In the genomic region with DNA sequence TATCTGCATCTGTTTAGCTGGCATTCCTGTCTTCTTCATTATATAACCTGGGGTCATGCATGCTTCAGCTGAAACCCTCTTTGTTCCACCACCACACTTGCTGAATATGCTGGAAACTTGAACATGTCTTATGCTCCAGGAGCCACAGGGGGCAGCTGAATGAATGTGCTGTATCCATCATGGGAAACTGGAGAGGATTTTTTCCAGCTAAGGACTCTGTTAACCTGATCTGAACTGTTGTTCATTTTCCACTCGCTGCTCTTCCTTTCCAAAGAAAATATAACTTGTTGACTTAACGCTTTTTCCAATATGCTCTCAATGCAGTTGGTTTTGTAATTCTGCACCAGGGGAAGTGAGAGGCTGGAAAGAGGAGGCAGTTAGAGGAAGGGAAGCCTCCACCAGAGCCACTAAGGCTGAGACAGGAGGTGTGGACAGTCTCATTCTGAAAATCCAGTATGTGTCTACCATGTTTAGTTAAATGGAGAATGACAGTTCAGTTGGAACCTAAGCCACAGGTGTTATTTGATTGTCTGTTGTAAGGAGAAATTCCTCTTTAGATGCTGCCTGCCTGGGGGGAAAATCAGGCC, we compare ENCODE assay signal across 16 mouse cellular contexts. TPM values are rescaled to one million over a fixed set of nuclear protein-coding genes. Genes with fewer than 3 reads are reported as not detected.
DNase-seq lines count a peak whose midpoint lies in the region; ATAC-seq and TF ChIP-seq lines count a peak whose summit lies in the region.
"Had no signal": no experiment of that assay in that cellular context is flagged by ENCODE, and none has a peak within 500 bp of the region (broad histone marks: within the 10 kb centered on the region; RNA-seq: fewer than 3 reads in every experiment).

No protein-coding gene starts in this region.

- H3K9me3 ChIP-seq in hindbrain, postnatal 0 days (ENCODE audit: low read length) = no peaks in the 10 kb centered on the region
- no peaks in the 10 kb centered on the region for H3K9me3 ChIP-seq in hindbrain, embryonic 16.5 days (ENCODE audit: control insufficient read depth, low read length)
- H3K9me3 ChIP-seq in limb, embryonic 14.5 days (ENCODE audit: control insufficient read depth, low read length) = no peaks in the 10 kb centered on the region
- no peaks in the 10 kb centered on the region for H3K9me3 ChIP-seq in forebrain, embryonic 10.5 days
- H3K9me3 ChIP-seq: forebrain, embryonic 15.5 days; midbrain, embryonic 15.5 days; neural tube, embryonic 12.5 days had no signal

- DNase-seq in embryo, embryonic 11 days = peak; percentile 7
- DNase-seq in embryo, embryonic 9.5 days (ENCODE audit: extremely low spot score) = no peak
- peak; percentile 14 for DNase-seq in hindbrain, postnatal 0 days (ENCODE audit: low spot score)
- DNase-seq in adipocyte (ENCODE audit: low spot score) = peak; percentile 14
- peak; percentile 74 for DNase-seq in limb, embryonic 14.5 days (ENCODE audit: low spot score)
- no peak for DNase-seq in forebrain, embryonic 10.5 days (ENCODE audit: extremely low spot score, low spot score)
- no peak for DNase-seq in cerebellum, adult 2 months
- DNase-seq: adrenal gland, adult 8-10 months; lung, postnatal 14 days; thymus, postnatal 14 days had no signal

- H3K27me3 ChIP-seq in hindbrain, postnatal 0 days (ENCODE audit: insufficient read depth, low read length) = no peaks in the 10 kb centered on the region
- no peaks in the 10 kb centered on the region for H3K27me3 ChIP-seq in hindbrain, embryonic 16.5 days (replicated peaks; ENCODE audit: control insufficient read depth, insufficient read depth, low read length)
- no peaks in the 10 kb centered on the region for H3K27me3 ChIP-seq in limb, embryonic 14.5 days (ENCODE audit: control insufficient read depth, insufficient read depth, low read length)
- no peaks in the 10 kb centered on the region for H3K27me3 ChIP-seq in forebrain, embryonic 10.5 days (ENCODE audit: poor library complexity, severe bottlenecking)
- no peaks in the 10 kb centered on the region for H3K27me3 ChIP-seq in cerebellum, adult 2 months (ENCODE audit: control insufficient read depth, insufficient read depth, low read length)
- H3K27me3 ChIP-seq: forebrain, embryonic 15.5 days; midbrain, embryonic 15.5 days; neural tube, embryonic 12.5 days had no signal

- TF ChIP-seq CTCF in hindbrain, postnatal 0 days (IDR thresholded peaks at IDR 0.05; ENCODE audit: low read depth) = no peak
- no peak for TF ChIP-seq CTCF in cerebellum, adult 2 months (IDR thresholded peaks at IDR 0.05; ENCODE audit: borderline replicate concordance, insufficient read depth, low read depth, low read length)

- no peak overlapping the region for H3K4me2 ChIP-seq in hindbrain, postnatal 0 days (ENCODE audit: low read depth, low read length)
- H3K4me2 ChIP-seq in hindbrain, embryonic 16.5 days (ENCODE audit: low read length) = no peak overlapping the region
- H3K4me2 ChIP-seq in limb, embryonic 14.5 days (replicated peaks; ENCODE audit: low read depth, low read length, severe bottlenecking) = no peak overlapping the region
- H3K4me2 ChIP-seq: forebrain, embryonic 15.5 days; midbrain, embryonic 15.5 days; neural tube, embryonic 12.5 days had no signal

- no peaks in the 10 kb centered on the region for H3K4me1 ChIP-seq in hindbrain, postnatal 0 days (ENCODE audit: insufficient read depth, low read length)
- H3K4me1 ChIP-seq in hindbrain, embryonic 16.5 days (ENCODE audit: control insufficient read depth, insufficient read depth, low read depth, low read length) = no peaks in the 10 kb centered on the region
- peaks cover 18% of the 10 kb centered on the region for H3K4me1 ChIP-seq in limb, embryonic 14.5 days (ENCODE audit: control insufficient read depth, insufficient read depth, low read length)
- no peaks in the 10 kb centered on the region for H3K4me1 ChIP-seq in forebrain, embryonic 10.5 days
- H3K4me1 ChIP-seq in cerebellum, adult 2 months (ENCODE audit: control insufficient read depth, insufficient read depth, low read length) = no peaks in the 10 kb centered on the region
- H3K4me1 ChIP-seq: forebrain, embryonic 15.5 days; midbrain, embryonic 15.5 days; neural tube, embryonic 12.5 days had no signal

- H3K4me3 ChIP-seq in hindbrain, postnatal 0 days (ENCODE audit: low read length) = no peak overlapping the region
- H3K4me3 ChIP-seq in hindbrain, embryonic 16.5 days (ENCODE audit: low read length) = no peak overlapping the region
- H3K4me3 ChIP-seq in limb, embryonic 14.5 days (replicated peaks; ENCODE audit: low read length) = no peak overlapping the region
- no peak overlapping the region for H3K4me3 ChIP-seq in forebrain, embryonic 10.5 days
- no peak overlapping the region for H3K4me3 ChIP-seq in cerebellum, adult 2 months (replicated peaks; ENCODE audit: insufficient read depth, low read depth, low read length)
- H3K4me3 ChIP-seq: forebrain, embryonic 15.5 days; midbrain, embryonic 15.5 days; neural tube, embryonic 12.5 days had no signal

- no peaks in the 10 kb centered on the region for H3K36me3 ChIP-seq in hindbrain, postnatal 0 days (ENCODE audit: insufficient read depth, low read length)
- H3K36me3 ChIP-seq in hindbrain, embryonic 16.5 days (ENCODE audit: control insufficient read depth, insufficient read depth, low read length) = no peaks in the 10 kb centered on the region
- H3K36me3 ChIP-seq in limb, embryonic 14.5 days (ENCODE audit: control insufficient read depth, insufficient read depth, low read length) = no peaks in the 10 kb centered on the region
- H3K36me3 ChIP-seq in forebrain, embryonic 10.5 days (replicated peaks) = no peaks in the 10 kb centered on the region
- H3K36me3 ChIP-seq: forebrain, embryonic 15.5 days; midbrain, embryonic 15.5 days; neural tube, embryonic 12.5 days had no signal

- no peak for TF ChIP-seq POLR2A in limb, embryonic 14.5 days (IDR thresholded peaks at IDR 0.05; ENCODE audit: borderline replicate concordance, extremely low read depth, insufficient read depth, insufficient read length)
- TF ChIP-seq POLR2A in cerebellum, adult 2 months (IDR thresholded peaks at IDR 0.05; ENCODE audit: borderline replicate concordance, insufficient read depth, low read length) = no peak

- ATAC-seq in hindbrain, postnatal 0 days = no peak
- no peak for ATAC-seq in hindbrain, embryonic 16.5 days
- peak; percentile 76 for ATAC-seq in limb, embryonic 14.5 days (ENCODE audit: low FRiP score, low read depth)
- ATAC-seq: forebrain, embryonic 15.5 days; inflammation-experienced regulatory T-cells, adult 6 months; midbrain, embryonic 15.5 days had no signal

- 72% methylated on average over 2 of the region's 2 CpGs for WGBS in hindbrain, postnatal 0 days
- 82% methylated on average over 2 of the region's 2 CpGs for WGBS in hindbrain, embryonic 16.5 days
- WGBS in limb, embryonic 14.5 days = 54% methylated on average over 2 of the region's 2 CpGs
- 86% methylated on average over 2 of the region's 2 CpGs for WGBS in forebrain, embryonic 10.5 days
- 90% methylated on average over 2 of the region's 2 CpGs for WGBS in cerebellum, adult 2 months

- no peak overlapping the region for H3K9ac ChIP-seq in hindbrain, postnatal 0 days (replicated peaks; ENCODE audit: low read length)
- no peak overlapping the region for H3K9ac ChIP-seq in hindbrain, embryonic 16.5 days (ENCODE audit: low read depth, low read length)
- no peak overlapping the region for H3K9ac ChIP-seq in limb, embryonic 14.5 days (ENCODE audit: low read depth, low read length, severe bottlenecking)
- H3K9ac ChIP-seq: forebrain, embryonic 15.5 days; liver, embryonic 14.5 days; midbrain, embryonic 15.5 days; neural tube, embryonic 12.5 days had no signal

- no peak overlapping the region for H3K27ac ChIP-seq in hindbrain, postnatal 0 days
- no peak overlapping the region for H3K27ac ChIP-seq in hindbrain, embryonic 16.5 days (ENCODE audit: low read depth, low read length)
- H3K27ac ChIP-seq in limb, embryonic 14.5 days (replicated peaks; ENCODE audit: low read depth, low read length) = peak overlapping the region; percentile 71
- H3K27ac ChIP-seq in forebrain, embryonic 10.5 days = no peak overlapping the region
- no peak overlapping the region for H3K27ac ChIP-seq in cerebellum, adult 2 months (ENCODE audit: insufficient read depth, low read length)
- H3K27ac ChIP-seq: forebrain, embryonic 15.5 days; liver, embryonic 14.5 days; midbrain, embryonic 15.5 days; neural tube, embryonic 12.5 days had no signal

RNA-seq across cellular contexts. Expression of a gene that starts 9.1 kb away (rescaled TPM):
- total RNA-seq in hindbrain, postnatal 0 days (2014; rRNA removed) = 34.0 and 41.3 TPM in 2 replicates
- 21.0 and 23.6 TPM in 2 replicates for polyA plus RNA-seq in hindbrain, postnatal 0 days (2015; fragmentation: Nextera tagmentation; extraction: Ambion mirVana)
- 27.0 and 34.0 TPM in 2 replicates for polyA plus RNA-seq in hindbrain, embryonic 16.5 days (2015; fragmentation: Nextera tagmentation; extraction: Ambion mirVana)
- polyA plus RNA-seq in limb, embryonic 14.5 days (2012; rRNA removed) = 25.7 and 26.1 TPM in 2 replicates
- 43.6 and 49.1 TPM in 2 replicates for polyA plus RNA-seq in limb, embryonic 14.5 days (2014; fragmentation: Nextera tagmentation; extraction: Ambion mirVana)
- polyA plus RNA-seq in forebrain, embryonic 10.5 days (2016; fragmentation: Nextera tagmentation; extraction: Ambion mirVana) = 42.6 and 43.1 TPM in 2 replicates
- polyA plus RNA-seq in cerebellum, adult 2 months (2012; rRNA removed) = 63.7 and 68.3 TPM in 2 replicates

Comparison
In these comparisons a context has a peak if more than half of its experiments do, and no peak if none do; other contexts are left out.
1. DNase-seq: peak in embryo, embryonic 11 days (single experiment), hindbrain, postnatal 0 days (single experiment), adipocyte (single experiment) and limb, embryonic 14.5 days (single experiment); none in embryo, embryonic 9.5 days (single experiment), forebrain, embryonic 10.5 days (single experiment) and cerebellum, adult 2 months (0 of 2).